Mouse (Mus musculus) adipocyte (in vitro differentiated cells): ENCODE measurements at regions not wholly inside any gene's neighbourhood (a gene's known extent, or its start where the extent isn't known, plus 50 kb on each side); places are given as distances from the start of the nearest gene placed in this dataset.
"Not testable (repeated sequence)": the region's sequence is repeated elsewhere in the genome, so short reads cannot be mapped to it uniquely, and the experiment has no call there.

Source experiments
- DNase-seq: peaks from one replicate; pipeline ENCODE4 v3.0.0-alpha.2; 2016; ENCODE audit warnings: low spot score

- no peak for DNase-seq
These were observed 128.9 kb downstream of the Dll1 start for GRCm38 (mm10) chr17:15247546-15248416.

GRCm38 (mm10) chr17:15242976-15243635 is 133.6 kb downstream of the Dll1 start:
- DNase-seq, result no peak

- no peak for DNase-seq
These were observed 134.3 kb downstream of the Dll1 start for GRCm38 (mm10) chr17:15242356-15242755.

DNA sequence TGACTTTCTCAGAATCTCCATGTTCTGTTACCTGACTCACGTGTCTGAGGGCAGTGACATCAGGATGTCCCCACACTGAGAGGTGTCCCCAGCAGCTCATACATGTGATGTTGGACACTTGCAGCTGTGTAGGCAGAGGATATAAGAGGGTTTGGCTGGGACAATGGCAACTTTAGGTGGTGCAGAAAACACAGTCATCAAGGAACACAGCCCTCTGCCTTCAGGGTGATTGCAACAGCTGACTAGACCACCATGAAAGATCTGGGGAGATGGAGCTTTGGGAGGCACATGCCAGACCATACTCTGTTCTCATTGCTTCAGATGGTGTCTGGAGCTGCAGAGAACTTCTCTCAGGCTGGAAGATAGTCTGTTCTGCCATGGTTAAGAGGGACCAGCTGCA is 135.2 kb downstream of the Dll1 start:
- no peak for DNase-seq

DNA sequence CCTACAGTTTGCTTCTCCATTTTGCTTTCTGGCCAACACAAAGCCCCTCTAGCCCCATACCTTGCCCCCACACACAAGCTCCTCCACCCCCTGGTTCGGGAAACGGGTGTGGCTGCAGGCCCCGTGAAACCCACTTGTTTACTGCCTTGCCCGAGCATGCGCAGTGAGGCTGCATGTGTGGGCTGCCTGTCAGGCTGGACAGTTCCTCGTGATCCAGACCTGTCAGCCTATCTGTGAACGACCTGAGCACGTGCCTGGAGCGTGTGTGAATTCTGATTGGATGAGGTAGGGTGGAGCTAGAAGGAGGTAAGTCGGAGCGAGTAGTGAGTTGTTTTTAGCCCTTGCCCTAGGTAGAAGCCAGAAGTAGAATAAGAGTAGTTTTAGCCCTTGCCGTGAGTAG is 136.0 kb downstream of the Dll1 start:
- DNase-seq, result not testable (repeated sequence)

GRCm38 (mm10) chr17:15240011-15240410 is 136.7 kb downstream of the Dll1 start:
- DNase-seq, result no peak

- DNase-seq, result no peak
These were observed 141.6 kb downstream of the Dll1 start for GRCm38 (mm10) chr17:15235041-15235440.

- no peak for DNase-seq
These were observed 145.5 kb downstream of the Dll1 start for GRCm38 (mm10) chr17:15231175-15231574.

DNA sequence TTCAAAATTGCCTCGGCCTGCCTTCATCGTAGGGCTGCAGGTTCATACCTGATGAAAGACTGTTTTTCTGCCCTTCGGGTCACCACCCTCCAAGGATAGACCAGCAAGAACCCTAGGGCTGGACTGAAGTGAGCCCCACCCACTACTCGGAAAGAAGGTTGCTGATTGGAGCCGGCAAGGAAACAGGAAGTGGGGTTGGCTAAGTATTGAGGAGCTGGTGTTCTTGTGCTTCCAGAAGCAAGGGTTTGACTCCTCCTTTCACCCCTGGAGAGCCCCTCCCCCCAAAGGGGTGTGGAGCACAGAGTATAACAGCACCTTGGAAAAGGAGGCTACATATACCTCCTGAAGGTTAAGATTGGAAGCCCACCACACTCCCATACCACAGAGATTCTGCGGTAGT is 147.5 kb downstream of the Dll1 start:
- no peak for DNase-seq

DNA sequence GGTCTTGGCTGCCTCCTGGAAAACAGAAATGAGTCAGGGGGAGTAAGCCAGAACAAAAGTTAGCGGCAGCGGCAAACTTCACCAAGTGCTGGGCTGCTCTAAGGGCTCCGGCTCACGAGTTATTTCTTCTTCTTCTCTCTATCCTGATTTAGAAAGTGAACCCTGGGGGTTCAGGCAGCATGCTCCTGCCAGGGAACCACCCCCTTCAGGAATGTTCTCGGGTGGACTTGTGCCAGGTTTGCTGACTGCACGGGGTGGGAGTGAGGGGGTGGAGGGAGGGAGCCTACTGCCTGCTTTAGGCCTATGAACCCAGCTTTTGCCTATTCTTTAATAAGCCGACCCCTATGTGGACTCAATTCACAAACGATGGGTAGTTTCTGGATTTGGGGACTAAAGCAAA is 148.6 kb downstream of the Dll1 start:
- DNase-seq, result no peak

DNA sequence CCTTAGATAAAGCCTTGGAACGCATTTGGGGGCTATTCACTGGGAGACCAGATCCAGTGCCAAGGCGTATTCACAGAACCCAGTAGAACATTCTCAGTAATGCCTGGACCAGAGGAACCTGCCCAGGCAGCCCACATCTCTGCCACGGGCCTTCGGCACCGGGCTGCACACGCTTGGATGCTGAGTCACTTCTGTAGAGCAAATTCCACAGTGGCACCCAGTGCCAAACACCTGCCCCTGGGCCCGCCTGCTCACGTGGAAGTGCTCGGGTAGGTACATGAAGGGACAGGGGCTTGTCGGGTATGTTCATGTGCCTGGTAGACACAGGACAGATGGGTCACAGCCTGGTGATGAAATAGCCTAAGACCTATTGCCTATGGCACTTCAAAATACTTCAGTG is 152.8 kb downstream of the Dll1 start:
- DNase-seq, result no peak

GRCm38 (mm10) chr17:15222923-15223322 is 153.7 kb downstream of the Dll1 start:
- no peak for DNase-seq

GRCm38 (mm10) chr17:15214157-15214685 is 162.5 kb downstream of the Dll1 start:
- DNase-seq, result no peak

DNA sequence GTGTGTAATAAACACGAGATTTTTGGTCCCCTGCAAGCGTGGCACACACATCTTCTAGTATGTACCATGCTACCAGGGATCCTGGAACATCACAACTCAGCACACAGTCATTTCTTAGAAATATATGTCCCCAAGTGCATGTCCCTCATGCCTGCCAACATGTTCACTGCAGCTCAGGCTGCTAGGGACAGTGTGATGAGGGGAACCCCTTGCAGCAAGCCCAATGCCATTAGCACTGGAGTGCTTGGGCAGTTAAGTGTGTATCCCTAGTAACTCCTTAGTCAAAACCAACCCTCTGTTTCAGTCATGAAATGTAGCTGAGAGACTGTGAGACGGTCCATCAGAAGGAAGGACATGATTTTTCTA is 167.5 kb upstream of the Gm3448 start:
- DNase-seq, result no peak

GRCm38 (mm10) chr17:15208030-15208807 is 166.9 kb upstream of the Gm3448 start:
- DNase-seq, result no peak

DNA sequence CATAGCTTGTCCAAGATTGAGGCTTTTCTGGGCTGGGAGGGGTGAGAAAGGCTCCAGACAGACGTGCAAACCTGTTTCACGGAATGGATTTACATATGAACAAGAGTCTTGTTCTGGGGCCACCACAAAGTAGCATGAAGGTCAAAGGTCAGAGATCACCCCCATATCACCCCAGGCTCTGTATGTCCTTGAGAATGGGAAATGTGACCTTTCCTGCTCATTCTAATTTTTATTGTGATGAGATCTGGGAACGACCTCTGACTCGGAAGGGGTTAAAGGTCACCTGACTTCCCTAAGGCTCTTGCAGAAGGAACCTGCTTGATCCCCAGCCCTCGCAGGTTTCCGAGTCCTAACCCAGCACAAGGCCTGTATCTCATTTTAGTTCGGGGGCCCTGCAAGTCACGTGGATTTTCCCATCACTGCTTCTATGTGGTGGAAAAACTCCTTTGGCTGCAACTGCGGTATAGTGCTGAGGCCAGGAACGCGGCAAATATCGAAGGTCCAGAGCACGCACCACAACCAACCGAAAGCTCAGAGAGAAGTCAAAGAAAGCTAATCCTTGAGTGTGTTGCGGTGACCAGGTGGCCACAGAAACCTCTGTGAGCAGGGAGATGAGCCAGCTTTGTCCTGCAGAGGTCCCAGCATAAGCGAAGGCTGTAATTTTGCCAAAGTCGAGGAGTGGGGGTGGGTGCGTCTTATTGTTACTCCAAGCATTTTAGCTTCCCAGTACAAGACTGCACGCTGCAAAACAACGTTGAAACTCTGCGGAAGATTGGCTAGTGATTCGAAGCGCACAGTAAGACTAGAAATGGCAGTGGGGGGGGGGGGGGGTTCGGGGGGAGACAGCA is 166.1 kb upstream of the Gm3448 start:
- DNase-seq, result no peak

DNA sequence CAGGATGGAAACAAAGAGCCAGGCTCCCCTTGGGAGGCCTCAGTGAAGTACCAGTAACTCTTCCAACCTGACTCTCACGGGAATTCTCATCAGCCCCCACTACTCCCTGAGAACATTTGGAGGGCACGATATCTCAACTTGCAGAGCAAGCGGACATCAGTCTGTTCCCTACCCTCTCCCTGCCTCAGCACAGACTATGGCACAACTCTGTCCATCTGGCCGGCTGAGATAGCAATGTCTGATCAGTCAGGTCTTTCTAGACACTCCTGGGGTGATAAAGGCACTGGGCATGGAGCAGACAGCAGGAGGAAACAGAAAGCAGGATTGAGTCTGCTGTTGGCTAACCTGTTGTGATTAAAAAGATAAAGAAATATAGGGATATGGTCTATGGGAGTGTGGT is 164.5 kb upstream of the Gm3448 start:
- DNase-seq, result no peak

- no peak for DNase-seq
These were observed 163.2 kb upstream of the Gm3448 start for GRCm38 (mm10) chr17:15204524-15204923.

GRCm38 (mm10) chr17:15199235-15199634 is 157.9 kb upstream of the Gm3448 start:
- no peak for DNase-seq

DNA sequence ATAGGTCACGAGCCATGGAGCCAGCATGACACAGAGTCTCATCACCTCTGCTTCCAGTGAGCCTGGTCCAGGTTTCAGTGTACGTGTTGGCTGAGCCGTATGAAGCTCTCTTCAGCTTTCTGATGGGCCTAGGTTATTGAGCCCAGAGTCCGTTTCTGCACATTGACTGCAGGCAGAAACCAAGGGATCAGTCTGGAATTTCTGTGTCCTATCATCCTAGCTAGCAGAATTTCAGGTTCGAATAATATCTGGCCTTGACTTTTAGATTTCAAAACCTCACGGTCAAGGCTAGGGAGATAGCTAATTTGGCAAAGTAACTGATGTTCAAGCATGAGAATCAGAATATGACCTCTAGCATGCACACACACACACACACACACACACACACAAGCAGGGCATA is 156.0 kb upstream of the Gm3448 start:
- DNase-seq, result no peak

DNA sequence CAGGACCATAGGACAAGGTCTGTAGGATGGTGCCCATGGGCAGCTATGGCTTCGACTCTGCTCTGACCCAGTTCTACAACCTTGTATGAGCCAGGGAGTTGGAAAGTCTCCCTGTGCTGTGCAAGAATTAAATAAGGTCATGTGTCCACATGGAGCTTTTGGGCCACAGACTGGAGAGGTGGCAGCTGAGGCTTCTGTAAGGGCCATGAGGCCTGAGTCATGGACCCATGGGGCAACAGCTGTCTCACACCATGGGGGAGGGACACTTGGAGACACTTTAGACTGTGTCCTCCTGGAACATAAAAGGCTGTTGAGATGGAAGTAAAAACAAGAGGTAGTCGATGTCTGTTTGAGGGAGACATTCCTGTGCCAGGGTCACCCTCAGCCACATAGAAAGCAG is 154.5 kb upstream of the Gm3448 start:
- DNase-seq, result no peak
